ENCODE assay signal across 29 mouse cellular contexts in genomic region chr2:55822726-55823125, GRCm38 (mm10).
A peak's percentile ranks its signal among the peaks of the same experiment; 100 is the strongest.
DNase-seq lines count a peak whose midpoint lies in the region; TF ChIP-seq lines count a peak whose summit lies in the region.
"Had no signal": no experiment of that assay in that cellular context is flagged by ENCODE, and none has a peak within 500 bp of the region (broad histone marks: within the 10 kb centered on the region; RNA-seq: fewer than 3 reads in every experiment).

No protein-coding gene starts in this region.

- H3K27me3 ChIP-seq in C2C12 (ENCODE audit: control insufficient read depth, insufficient read depth, insufficient read length), result no peaks in the 10 kb centered on the region
- H3K27me3 ChIP-seq: CH12.LX; embryonic facial prominence, embryonic 13.5 days; heart, embryonic 12.5 days; heart, embryonic 15.5 days; hindbrain, embryonic 13.5 days; intestine, embryonic 15.5 days had no signal

- intact Hi-C loops in left cerebral cortex, postnatal 25 days (cut with DNase I), result no loop called here

- no peak overlapping the region for H3ac ChIP-seq in C2C12 (ENCODE audit: control insufficient read depth, insufficient read length, low read depth)

- H3K79me2 ChIP-seq in C2C12 (ENCODE audit: control insufficient read depth, insufficient read depth), result no peaks in the 10 kb centered on the region

- H3K36me3 ChIP-seq in C2C12 (ENCODE audit: control insufficient read depth, insufficient read depth), result no peaks in the 10 kb centered on the region
- H3K36me3 ChIP-seq: embryonic facial prominence, embryonic 10.5 days; embryonic facial prominence, embryonic 13.5 days; G1E; heart, embryonic 12.5 days; heart, embryonic 15.5 days; hindbrain, embryonic 10.5 days; hindbrain, embryonic 13.5 days; intestine, embryonic 15.5 days had no signal

- DNase-seq in 3134 (ENCODE audit: extremely low read depth, insufficient read length, low spot score), result peak; percentile 16
- peak; percentile 11 for DNase-seq in brain, adult 2 months (ENCODE audit: low read depth, low spot score)
- DNase-seq in embryo, embryonic 10 days (ENCODE audit: low spot score), result no peak
- no peak for DNase-seq in gastrocnemius, postnatal 25 days
- DNase-seq in left cerebral cortex, postnatal 25 days (ENCODE audit: low spot score in 2 of 2), result no peak
- DNase-seq: adrenal gland, postnatal 10 days; adrenal gland, postnatal 36 days; cerebellum, adult 11 months; cerebellum, adult 2 months; cerebellum, adult 9-11 months; cerebellum, postnatal 25 days; embryo, embryonic 11 days; forebrain, postnatal 0 days; gastrocnemius, postnatal 10 days; heart, adult 18-20 months; heart, postnatal 10 days; heart, postnatal 36 days; kidney, adult 11 months; kidney, adult 8-10 months had no signal

- no peak for TF ChIP-seq CTCF in C2C12 (IDR thresholded peaks at IDR 0.05; ENCODE audit: control insufficient read depth, insufficient read depth, insufficient read length)

- no peaks in the 10 kb centered on the region for H3K79me3 ChIP-seq in C2C12 (ENCODE audit: low read depth)

- H3K4me3 ChIP-seq in C2C12 (ENCODE audit: insufficient read depth, poor library complexity, severe bottlenecking), result no peak overlapping the region
- H3K4me3 ChIP-seq: embryonic facial prominence, embryonic 10.5 days; embryonic facial prominence, embryonic 13.5 days; heart, embryonic 12.5 days; heart, embryonic 15.5 days; hindbrain, embryonic 10.5 days; hindbrain, embryonic 13.5 days; intestine, embryonic 15.5 days had no signal

TF ChIP-seq in C2C12, 6 proteins besides CTCF, POLR2A, EP300 and RAD21:
- no peak for TF ChIP-seq USF1 (IDR thresholded peaks at IDR 0.05; ENCODE audit: low read depth)
- no peak for TF ChIP-seq MYOG (IDR thresholded peaks at IDR 0.05; ENCODE audit: control insufficient read depth, extremely low read depth, insufficient read length)
- no peak for TF ChIP-seq CEBPB (IDR thresholded peaks at IDR 0.05; ENCODE audit: low read depth)
- peak; percentile 37 for TF ChIP-seq MYOD1 (IDR thresholded peaks at IDR 0.05; ENCODE audit: control insufficient read depth, insufficient read length, low read depth)
- peak; percentile 10 for TF ChIP-seq MAX (IDR thresholded peaks at IDR 0.05)
- peak; percentile 91 for TF ChIP-seq FOSL1 (IDR thresholded peaks at IDR 0.05; ENCODE audit: insufficient read depth, low read length, poor library complexity, severe bottlenecking)

Comparison
In these comparisons a context has a peak if more than half of its experiments do, and no peak if none do; other contexts are left out.
1. DNase-seq: peak in 3134 (single experiment) and brain, adult 2 months (single experiment); none in embryo, embryonic 10 days (single experiment), gastrocnemius, postnatal 25 days (single experiment) and left cerebral cortex, postnatal 25 days (0 of 2).